Mouse (Mus musculus) lung, adult 2 months (tissue): ENCODE results near the gene Kctd21.

Source experiments
- CTCF ChIP-seq: fragments of 200-500 bp; IDR thresholded peaks from 2 replicates; pipeline ENCODE4 v1.5.1; 2011; ENCODE audit warnings: mild to moderate bottlenecking, low read length, control low read depth; ENCODE audit not compliant: insufficient read depth
- POLR2A ChIP-seq: fragments of 200-500 bp; IDR thresholded peaks from 2 replicates; pipeline ENCODE4 v1.6.1; 2011; ENCODE audit warnings: low read depth, mild to moderate bottlenecking, control low read depth, low read length, borderline replicate concordance; ENCODE audit errors: extremely low read depth

- no peak for TF ChIP-seq POLR2A
- TF ChIP-seq CTCF = no peak
Measured at GRCm38 (mm10) chr7:97365887-97366286, 33.8 kb downstream of the Kctd21 start.
